Comparison of ENCODE assay signal across 9 mouse cellular contexts in genomic region chr11:98295013-98295585, GRCm38 (mm10). TPM values are rescaled to one million over a fixed set of nuclear protein-coding genes. Genes with fewer than 3 reads are reported as not detected.
DNase-seq lines count a peak whose midpoint lies in the region; ATAC-seq and TF ChIP-seq lines count a peak whose summit lies in the region.
"Had no signal": no experiment of that assay in that cellular context is flagged by ENCODE, and none has a peak within 500 bp of the region (broad histone marks: within the 10 kb centered on the region; RNA-seq: fewer than 3 reads in every experiment).

No protein-coding gene starts in this region.

- H3K36me3 ChIP-seq in lung, embryonic 15.5 days, result no peaks in the 10 kb centered on the region
- H3K36me3 ChIP-seq in forebrain, postnatal 0 days (ENCODE audit: insufficient read depth), result no peaks in the 10 kb centered on the region
- no peaks in the 10 kb centered on the region for H3K36me3 ChIP-seq in midbrain, embryonic 10.5 days

- H3K27me3 ChIP-seq in lung, embryonic 15.5 days, result peaks cover 23% of the 10 kb centered on the region
- no peaks in the 10 kb centered on the region for H3K27me3 ChIP-seq in forebrain, postnatal 0 days (ENCODE audit: insufficient read depth, low read length)
- peaks cover 78% of the 10 kb centered on the region for H3K27me3 ChIP-seq in midbrain, embryonic 10.5 days (ENCODE audit: low read depth, poor library complexity, severe bottlenecking)

- H3K4me1 ChIP-seq in lung, embryonic 15.5 days, result peaks cover 43% of the 10 kb centered on the region
- H3K4me1 ChIP-seq in forebrain, postnatal 0 days (ENCODE audit: insufficient read depth), result peaks cover 19% of the 10 kb centered on the region
- peaks cover 59% of the 10 kb centered on the region for H3K4me1 ChIP-seq in midbrain, embryonic 10.5 days

- H3K9me3 ChIP-seq in lung, embryonic 15.5 days, result no peaks in the 10 kb centered on the region
- H3K9me3 ChIP-seq in forebrain, postnatal 0 days (ENCODE audit: low read length), result no peaks in the 10 kb centered on the region
- no peaks in the 10 kb centered on the region for H3K9me3 ChIP-seq in midbrain, embryonic 10.5 days (replicated peaks)

- peak overlapping the region; percentile 61 for H3K9ac ChIP-seq in lung, embryonic 15.5 days
- peak overlapping the region; percentile 74 for H3K9ac ChIP-seq in forebrain, postnatal 0 days

- no peak for DNase-seq in lung, postnatal 4 days
- peak; percentile 65 to 69 for DNase-seq in cerebellum, adult 18-20 months
- DNase-seq in forebrain, postnatal 0 days, result no peak
- peak; percentile 24 for DNase-seq in midbrain, embryonic 10.5 days (ENCODE audit: low spot score)
- no peak for DNase-seq in gastrocnemius, postnatal 4 days (ENCODE audit: low spot score in 2 of 2)
- DNase-seq in frontal cortex, postnatal 10 days (ENCODE audit: low spot score in 2 of 2), result no peak
- DNase-seq in embryo, embryonic 11 days, result no peak

- 7% methylated on average over 9 of the region's 9 CpGs for WGBS in lung, embryonic 15.5 days
- 2% methylated on average over 9 of the region's 9 CpGs for WGBS in forebrain, postnatal 0 days
- 5% methylated on average over 9 of the region's 9 CpGs for WGBS in midbrain, embryonic 10.5 days

- ATAC-seq in lung, embryonic 15.5 days (ENCODE audit: borderline replicate concordance, extremely low read depth, low FRiP score, low TSS enrichment), result no peak
- ATAC-seq in forebrain, postnatal 0 days, result 0 out of 2 replicates have a peak, but pooled peaks have one; percentile 0

- H3K27ac ChIP-seq in lung, embryonic 15.5 days, result no peak overlapping the region
- peak overlapping the region; percentile 89 for H3K27ac ChIP-seq in forebrain, postnatal 0 days (ENCODE audit: low read depth, low read length)
- peak overlapping the region; percentile 85 for H3K27ac ChIP-seq in midbrain, embryonic 10.5 days (replicated peaks)

- peak overlapping the region; percentile 90 for H3K4me2 ChIP-seq in lung, embryonic 15.5 days
- H3K4me2 ChIP-seq in forebrain, postnatal 0 days (ENCODE audit: low read depth), result peak overlapping the region; percentile 90

- H3K4me3 ChIP-seq in lung, embryonic 15.5 days, result peak overlapping the region; percentile 57
- peak overlapping the region; percentile 59 for H3K4me3 ChIP-seq in forebrain, postnatal 0 days (ENCODE audit: low read depth, low read length)
- peak overlapping the region; percentile 72 for H3K4me3 ChIP-seq in midbrain, embryonic 10.5 days

- TF ChIP-seq CTCF in forebrain, postnatal 0 days (IDR thresholded peaks at IDR 0.05; ENCODE audit: low read depth), result no peak

RNA-seq across cellular contexts. Expression of gene Neurod2, which starts 34.3 kb away (rescaled TPM):
- polyA plus RNA-seq in lung, embryonic 15.5 days (2015; fragmentation: Nextera tagmentation; extraction: Ambion mirVana), result 0.05 TPM in 1 of 2 replicates, not detected in the other
- 133 and 140 TPM in 2 replicates for total RNA-seq in forebrain, postnatal 0 days (2014; rRNA removed)
- 74.9 and 77.3 TPM in 2 replicates for polyA plus RNA-seq in forebrain, postnatal 0 days (2015; fragmentation: Nextera tagmentation; extraction: Ambion mirVana)
- 0.05 and 0.09 TPM in 2 replicates for polyA plus RNA-seq in midbrain, embryonic 10.5 days (2016; fragmentation: Nextera tagmentation; extraction: Ambion mirVana)
- not detected for total RNA-seq in gastrocnemius, postnatal 4 days (2021)
- total RNA-seq: common myeloid progenitor, adult 5-6 weeks had no signal

RNA-seq across cellular contexts. Expression of gene Ppp1r1b, which starts 53.1 kb away (rescaled TPM):
- 3.5 and 5.5 TPM in 2 replicates for polyA plus RNA-seq in lung, embryonic 15.5 days (2015; fragmentation: Nextera tagmentation; extraction: Ambion mirVana)
- total RNA-seq in forebrain, postnatal 0 days (2014; rRNA removed), result 19.4 and 32.5 TPM in 2 replicates
- polyA plus RNA-seq in forebrain, postnatal 0 days (2015; fragmentation: Nextera tagmentation; extraction: Ambion mirVana), result 91.4 and 121 TPM in 2 replicates
- polyA plus RNA-seq in midbrain, embryonic 10.5 days (2016; fragmentation: Nextera tagmentation; extraction: Ambion mirVana), result 1.0 and 1.6 TPM in 2 replicates
- total RNA-seq in gastrocnemius, postnatal 4 days (2021), result under 1 TPM; 0.52 to 0.70 TPM
- total RNA-seq: common myeloid progenitor, adult 5-6 weeks had no signal

Comparison
In these comparisons a context has a peak if more than half of its experiments do, and no peak if none do; other contexts are left out.
1. DNase-seq: peak in cerebellum, adult 18-20 months (2 of 2) and midbrain, embryonic 10.5 days (single experiment); none in lung, postnatal 4 days (0 of 2), forebrain, postnatal 0 days (single experiment), gastrocnemius, postnatal 4 days (0 of 2), frontal cortex, postnatal 10 days (0 of 2) and embryo, embryonic 11 days (single experiment).
2. RNA of gene Neurod2, which starts 34.3 kb away (polyA plus RNA-seq): 74.9 to 77.3 TPM in forebrain, postnatal 0 days; 0.05 to 0.09 TPM in midbrain, embryonic 10.5 days and 0.05 TPM in lung, embryonic 15.5 days; every median in the first group is over 10 times any median in the second.
3. RNA of gene Ppp1r1b, which starts 53.1 kb away (polyA plus RNA-seq): 91.4 to 121 TPM in forebrain, postnatal 0 days; 3.5 to 5.5 TPM in lung, embryonic 15.5 days and 1.0 to 1.6 TPM in midbrain, embryonic 10.5 days; every median in the first group is over 10 times any median in the second.
4. Peak in every context shown above with its lines, with median percentiles within 50 percentile points of each other: H3K4me3 ChIP-seq.